Mouse (Mus musculus) hindbrain, embryonic 11.5 days (tissue): ENCODE measurements around the gene Cdk1. TPM values are rescaled to one million over a fixed set of nuclear protein-coding genes. Genes with fewer than 3 reads are reported as not detected.

Experiments used
- ATAC-seq: fragments of 200-750 bp; cut with Nextera tagmentation; 2 replicates; pipeline ENCODE4 v1.8.0; 2017; ENCODE audit warnings: mild to moderate bottlenecking, moderate TSS enrichment, moderate library complexity; ENCODE audit not compliant: low FRiP score
- DNase-seq: peaks from one replicate; pipeline ENCODE4 v3.0.0-alpha.2; 2015; ENCODE audit warnings: low spot score
- H3K27ac ChIP-seq: fragments of 300-500 bp; sonication (generic); 2 replicates; pipeline ENCODE4 v1.5.1; 2014; ENCODE audit warnings: mild to moderate bottlenecking, low read depth, low read length
- H3K27me3 ChIP-seq: fragments of 300-500 bp; sonication (generic); 2 replicates; pipeline ENCODE4 v1.6.1; 2014; ENCODE audit warnings: mild to moderate bottlenecking, low read length, moderate library complexity, mixed read lengths; ENCODE audit not compliant: control insufficient read depth, insufficient read depth
- H3K36me3 ChIP-seq: fragments of 300-500 bp; sonication (generic); 2 replicates; pipeline ENCODE4 v1.6.1; 2014; ENCODE audit warnings: mild to moderate bottlenecking, low read length, moderate library complexity, mixed read lengths; ENCODE audit not compliant: control insufficient read depth, insufficient read depth
- H3K4me1 ChIP-seq: fragments of 300-500 bp; sonication (generic); replicated peaks from 2 replicates; pipeline ENCODE4 v1.6.1; 2014; ENCODE audit warnings: low read length, mixed read lengths; ENCODE audit not compliant: control insufficient read depth, insufficient read depth
- H3K4me2 ChIP-seq: fragments of 300-500 bp; sonication (generic); replicated peaks from 2 replicates; pipeline ENCODE4 v1.6.1; 2014; ENCODE audit warnings: mild to moderate bottlenecking, low read depth, low read length
- H3K4me3 ChIP-seq: fragments of 300-500 bp; sonication (generic); 2 replicates; pipeline ENCODE4 v1.5.1; 2014; ENCODE audit warnings: low read depth, low read length
- H3K9ac ChIP-seq: fragments of 300-500 bp; sonication (generic); 2 replicates; pipeline ENCODE4 v1.6.1; 2014; ENCODE audit warnings: low read depth, low read length
- H3K9me3 ChIP-seq: fragments of 300-500 bp; sonication (generic); 2 replicates; pipeline ENCODE4 v1.6.1; 2016; ENCODE audit warnings: low read length; ENCODE audit not compliant: control insufficient read depth
- WGBS: fragments of 180-500 bp; shearing (Covaris S2); extraction: QIAGEN DNeasy Blood & Tissue Kit; methylation state at CpG from one replicate; pipeline ENCODE4 v1.1.7; 2014; 5-methylcytosine and 5-hydroxymethylcytosine counted together
- polyA plus RNA-seq: library from polyadenylated mRNA; unstranded; fragments of >200 nt; fragmentation: Nextera tagmentation; extraction: Ambion mirVana; gene quantifications from 2 replicates; pipeline ENCODE4 v1.2.1, GENCODE M21; 2014

The Cdk1 gene
- polyA plus RNA-seq, 1 experiment from 2014 or later, result 348 TPM

DNA sequence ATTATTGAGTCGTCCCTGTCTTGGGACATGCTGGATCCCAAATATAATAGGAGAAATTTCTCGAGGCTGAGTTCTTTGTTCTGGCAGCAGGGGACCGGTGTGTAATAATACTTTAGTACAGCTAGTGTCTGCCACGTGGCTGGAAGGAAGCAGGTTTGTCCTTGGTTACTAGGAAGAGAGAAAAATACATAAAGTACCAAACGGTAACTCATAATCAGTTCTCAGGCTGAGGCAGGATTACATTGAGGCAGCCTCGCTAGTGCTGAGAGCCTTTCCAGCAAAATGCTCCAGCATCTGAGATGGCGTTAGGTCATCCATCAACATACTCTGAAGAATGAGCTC, 17.6 kb downstream of the Cdk1 start:
- Histone ChIP-seq H3K4me1 (no peaks in the 10 kb centered on the region), H3K36me3 (peaks cover 9% of the 10 kb centered on the region), H3K4me3 (no peak overlapping the region), H3K27ac (no peak overlapping the region), H3K27me3 (no peaks in the 10 kb centered on the region), H3K9me3 (no peaks in the 10 kb centered on the region), H3K9ac (no peak overlapping the region), H3K4me2 (no peak overlapping the region)
- 71% methylated on average over 7 of the region's 7 CpGs for WGBS
- no peak for DNase-seq
- ATAC-seq, result no peak

- DNase-seq, result no peak
- WGBS, result 83% methylated on average over 16 of the region's 16 CpGs
- no peaks in the 10 kb centered on the region for H3K27me3 ChIP-seq
- no peak overlapping the region for H3K9ac ChIP-seq
- H3K36me3 ChIP-seq, result peaks cover 9% of the 10 kb centered on the region; the same call in 1 of the 2 replicates
- no peak overlapping the region for H3K27ac ChIP-seq
- H3K4me1 ChIP-seq, result no peaks in the 10 kb centered on the region
- H3K4me2 ChIP-seq, result no peak overlapping the region
- ATAC-seq, result no peak
- no peaks in the 10 kb centered on the region for H3K9me3 ChIP-seq
- H3K4me3 ChIP-seq, result no peak overlapping the region
Observed at GRCm38 (mm10) chr10:69334271-69335194, 18.2 kb downstream of the Cdk1 start.

DNA sequence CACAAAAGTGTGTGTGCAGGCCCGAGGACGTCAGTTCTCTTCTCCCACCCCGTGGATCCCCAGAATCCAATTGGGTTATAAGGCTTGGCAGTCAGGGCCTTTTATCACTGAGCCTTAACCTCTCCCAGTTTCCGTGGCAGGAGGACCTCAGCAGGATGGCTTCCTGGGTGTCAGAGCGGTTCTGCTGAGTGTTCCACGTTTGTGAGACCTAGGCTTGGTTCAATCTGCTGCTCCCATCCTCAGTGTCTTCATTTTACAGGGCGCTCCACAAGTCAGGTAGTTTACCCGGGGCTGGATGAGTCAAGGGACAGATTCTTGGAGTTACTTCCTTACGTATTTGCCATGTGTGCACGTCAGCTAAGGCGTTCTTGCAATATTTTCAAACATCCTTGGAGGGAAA, 19.5 kb downstream of the Cdk1 start:
- H3K27me3 ChIP-seq, result no peaks in the 10 kb centered on the region
- peaks cover 9% of the 10 kb centered on the region; the same call in 1 of the 2 replicates for H3K36me3 ChIP-seq
- no peak overlapping the region for H3K27ac ChIP-seq
- no peak overlapping the region for H3K9ac ChIP-seq
- ATAC-seq, result no peak
- H3K4me2 ChIP-seq, result no peak overlapping the region
- no peaks in the 10 kb centered on the region for H3K9me3 ChIP-seq
- H3K4me3 ChIP-seq, result no peak overlapping the region
- no peak for DNase-seq
- H3K4me1 ChIP-seq, result no peaks in the 10 kb centered on the region
- WGBS, result 91% methylated on average over 11 of the region's 11 CpGs

- no peak overlapping the region for H3K27ac ChIP-seq
- H3K4me1 ChIP-seq, result no peaks in the 10 kb centered on the region
- no peak overlapping the region for H3K4me3 ChIP-seq
- H3K36me3 ChIP-seq, result 0 out of 2 replicates have a peak, but pooled peaks cover 1% of the 10 kb centered on the region
- WGBS, result 87% methylated on average over 6 of the region's 6 CpGs
- H3K9ac ChIP-seq, result no peak overlapping the region
- no peaks in the 10 kb centered on the region for H3K27me3 ChIP-seq
- ATAC-seq, result no peak
- no peaks in the 10 kb centered on the region for H3K9me3 ChIP-seq
- DNase-seq, result no peak
- no peak overlapping the region for H3K4me2 ChIP-seq
Observed at GRCm38 (mm10) chr10:69331231-69331630, 21.5 kb downstream of the Cdk1 start.

DNA sequence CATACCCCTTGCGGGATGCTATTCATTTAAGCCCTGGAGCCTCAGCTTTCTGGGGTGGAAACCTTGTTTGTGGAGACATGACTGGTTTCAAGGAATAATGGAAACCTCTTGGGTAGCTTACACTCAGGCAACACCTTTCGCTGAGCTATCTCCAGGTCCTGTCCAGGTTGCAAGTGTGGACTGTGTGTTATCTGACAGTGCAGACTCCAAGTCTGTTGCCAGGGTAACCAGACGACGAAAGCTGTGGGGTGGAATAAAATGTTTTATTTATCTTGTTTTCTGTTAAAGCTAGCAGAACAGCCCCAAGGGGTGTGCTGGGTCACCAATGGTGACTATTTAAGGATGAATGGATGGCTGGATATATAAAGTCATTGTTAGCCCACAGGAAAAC, 24.1 kb downstream of the Cdk1 start:
- ATAC-seq, result no peak
- 83% methylated on average over 4 of the region's 4 CpGs for WGBS

DNA sequence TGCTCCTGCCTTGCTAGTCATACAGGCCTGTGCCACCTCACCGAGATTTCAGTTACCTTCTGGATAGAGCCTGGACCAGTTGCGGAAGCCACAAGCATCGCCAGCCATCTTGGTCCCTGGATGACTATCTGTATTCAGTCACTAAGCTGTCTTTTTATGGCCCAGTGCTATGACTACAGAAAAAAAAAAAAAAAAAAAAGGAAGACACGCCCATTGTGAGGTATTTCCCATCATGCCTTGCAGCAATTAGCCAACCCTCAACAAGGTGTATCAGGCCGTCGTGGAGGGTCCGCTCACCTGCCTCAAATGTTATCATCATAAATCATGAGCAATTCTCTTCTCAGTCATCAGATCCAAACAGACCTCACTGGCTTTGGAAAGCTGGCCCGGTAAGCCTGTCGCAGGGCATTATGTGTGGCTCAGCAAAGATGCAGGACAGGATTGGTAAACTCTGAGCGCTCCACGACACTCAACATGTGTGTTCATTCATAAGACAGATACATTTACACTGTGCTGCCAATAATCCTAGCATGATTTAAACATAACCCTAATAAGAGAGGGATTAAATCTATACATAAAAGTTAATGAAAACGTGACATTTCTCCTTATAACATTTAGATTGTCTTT, 24.6 kb downstream of the Cdk1 start:
- no peaks in the 10 kb centered on the region for H3K9me3 ChIP-seq
- no peak overlapping the region for H3K4me2 ChIP-seq
- H3K36me3 ChIP-seq, result no peaks in the 10 kb centered on the region
- H3K9ac ChIP-seq, result no peak overlapping the region
- no peaks in the 10 kb centered on the region for H3K4me1 ChIP-seq
- WGBS, result 92% methylated on average over 12 of the region's 12 CpGs
- no peak overlapping the region for H3K4me3 ChIP-seq
- ATAC-seq, result no peak
- no peaks in the 10 kb centered on the region for H3K27me3 ChIP-seq
- H3K27ac ChIP-seq, result no peak overlapping the region
- no peak for DNase-seq

More for the DNA sequence above, 24.1 kb downstream of the Cdk1 start:
- no peaks in the 10 kb centered on the region for H3K4me1 ChIP-seq
- DNase-seq, result no peak
- no peak overlapping the region for H3K27ac ChIP-seq
- no peak overlapping the region for H3K4me3 ChIP-seq
- no peaks in the 10 kb centered on the region for H3K9me3 ChIP-seq
- H3K4me2 ChIP-seq, result no peak overlapping the region
- no peaks in the 10 kb centered on the region for H3K36me3 ChIP-seq
- no peak overlapping the region for H3K9ac ChIP-seq
- no peaks in the 10 kb centered on the region for H3K27me3 ChIP-seq

GRCm38 (mm10) chr10:69327362-69327761, 25.4 kb downstream of the Cdk1 start:
- DNase-seq (no peak), ATAC-seq (no peak)
- H3K27ac ChIP-seq, result no peak overlapping the region
- H3K27me3 ChIP-seq, result no peaks in the 10 kb centered on the region
- no peak overlapping the region for H3K4me3 ChIP-seq
- 75% methylated on average over 8 of the region's 8 CpGs for WGBS
- H3K4me2 ChIP-seq, result no peak overlapping the region
- no peaks in the 10 kb centered on the region for H3K36me3 ChIP-seq
- H3K9ac ChIP-seq, result no peak overlapping the region
- no peaks in the 10 kb centered on the region for H3K4me1 ChIP-seq
- H3K9me3 ChIP-seq, result no peaks in the 10 kb centered on the region

GRCm38 (mm10) chr10:69326433-69326832, 26.3 kb downstream of the Cdk1 start:
- no peak for ATAC-seq
- Histone ChIP-seq H3K4me3 (no peak overlapping the region), H3K9me3 (no peaks in the 10 kb centered on the region), H3K36me3 (no peaks in the 10 kb centered on the region), H3K4me1 (no peaks in the 10 kb centered on the region), H3K27me3 (no peaks in the 10 kb centered on the region), H3K4me2 (no peak overlapping the region), H3K9ac (no peak overlapping the region), H3K27ac (no peak overlapping the region)
- DNase-seq, result no peak
- WGBS, result 94% methylated on average over 3 of the region's 3 CpGs

DNA sequence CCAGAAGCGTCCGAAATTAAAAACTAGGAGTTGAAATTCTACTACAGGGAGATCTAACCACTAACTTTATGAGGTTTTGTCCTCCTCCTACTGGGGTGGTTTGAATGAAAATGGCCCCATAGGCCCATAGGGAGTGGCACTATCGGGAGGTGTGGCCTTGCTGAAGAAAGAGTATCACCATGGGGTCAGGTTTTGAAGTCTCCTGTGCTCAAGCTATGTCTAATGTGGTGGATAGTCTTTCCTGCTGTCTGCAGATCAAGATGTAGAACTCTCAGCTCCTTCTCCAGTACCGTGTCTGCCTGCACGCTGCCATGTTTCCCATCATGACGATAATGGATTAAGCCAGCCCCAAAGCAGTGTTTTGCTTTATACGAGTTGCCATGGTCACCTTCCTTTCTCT, 27.9 kb downstream of the Cdk1 start:
- H3K9ac ChIP-seq, result no peak overlapping the region
- H3K4me1 ChIP-seq, result no peaks in the 10 kb centered on the region
- DNase-seq (no peak), ATAC-seq (no peak)
- no peak overlapping the region for H3K4me3 ChIP-seq
- WGBS, result 92% methylated on average over 7 of the region's 7 CpGs
- no peaks in the 10 kb centered on the region for H3K36me3 ChIP-seq
- H3K27me3 ChIP-seq, result no peaks in the 10 kb centered on the region
- H3K27ac ChIP-seq, result no peak overlapping the region
- no peaks in the 10 kb centered on the region for H3K9me3 ChIP-seq
- H3K4me2 ChIP-seq, result no peak overlapping the region
